Comparison of ENCODE assay signal across 8 mouse cellular contexts in the genomic region with DNA sequence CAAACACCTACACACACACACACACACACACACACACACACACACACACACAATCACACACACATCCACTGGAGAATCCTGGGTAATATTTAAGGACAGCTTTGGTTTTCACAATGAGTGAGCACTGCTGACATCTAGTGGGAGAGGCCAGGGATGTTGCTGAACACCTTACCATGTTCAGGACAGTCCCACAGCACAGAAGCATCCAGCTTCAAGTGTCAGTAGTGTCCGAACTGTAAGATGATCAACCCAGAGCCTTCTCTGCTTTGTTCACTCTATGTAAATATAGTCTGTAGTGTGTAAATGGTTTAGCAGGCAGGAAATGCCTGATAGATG.
DNase-seq lines count a peak whose midpoint lies in the region; ATAC-seq and TF ChIP-seq lines count a peak whose summit lies in the region.

No protein-coding gene starts in this region.

- TF ChIP-seq CTCF in kidney, adult 2 months (conservative IDR thresholded peaks at IDR 0.05; ENCODE audit: insufficient read depth, insufficient read length, low read depth, low read length), result peak; percentile 64

- 26% methylated on average over 1 of the region's 1 CpGs for WGBS in kidney, adult 2 months
- WGBS in forebrain, embryonic 14.5 days, result 63% methylated on average over 1 of the region's 1 CpGs
- WGBS in kidney, embryonic 16.5 days, result 29% methylated on average over 1 of the region's 1 CpGs

- no peaks in the 10 kb centered on the region for H3K4me1 ChIP-seq in kidney, adult 2 months (ENCODE audit: control insufficient read depth, insufficient read depth, low read length)
- no peaks in the 10 kb centered on the region for H3K4me1 ChIP-seq in forebrain, embryonic 14.5 days (ENCODE audit: control insufficient read depth, insufficient read depth, low read length)
- H3K4me1 ChIP-seq in kidney, embryonic 16.5 days (ENCODE audit: insufficient read depth, low read length), result no peaks in the 10 kb centered on the region

- H3K4me2 ChIP-seq in forebrain, embryonic 14.5 days (ENCODE audit: low read length), result no peak overlapping the region
- H3K4me2 ChIP-seq in kidney, embryonic 16.5 days (replicated peaks; ENCODE audit: low read depth, low read length), result no peak overlapping the region

- H3K27ac ChIP-seq in kidney, adult 2 months (ENCODE audit: insufficient read depth, low read depth, low read length), result no peak overlapping the region
- no peak overlapping the region for H3K27ac ChIP-seq in forebrain, embryonic 14.5 days (ENCODE audit: low read depth, low read length)
- no peak overlapping the region for H3K27ac ChIP-seq in kidney, embryonic 16.5 days (ENCODE audit: low read length)

- no peak overlapping the region for H3K4me3 ChIP-seq in kidney, adult 2 months (ENCODE audit: insufficient read depth, low read depth, low read length)
- H3K4me3 ChIP-seq in forebrain, embryonic 14.5 days (ENCODE audit: low read depth, low read length), result no peak overlapping the region
- no peak overlapping the region for H3K4me3 ChIP-seq in kidney, embryonic 16.5 days (ENCODE audit: low read length)

- peak; percentile 21 for DNase-seq in kidney, adult 2 months
- no peak for DNase-seq in kidney, adult 11 months
- DNase-seq in ES-CJ7 (ENCODE audit: low read depth, low spot score), result peak; percentile 52
- DNase-seq in forebrain, embryonic 14.5 days (ENCODE audit: low spot score), result peak; percentile 73
- DNase-seq in right cerebral cortex, postnatal 10 days (ENCODE audit: low spot score in 2 of 2), result peak; percentile 39 to 45
- DNase-seq in urinary bladder, adult 2 months (ENCODE audit: low spot score), result no peak
- no peak for DNase-seq in cerebellum, adult 8-10 months

- no peak overlapping the region for H3K9ac ChIP-seq in forebrain, embryonic 14.5 days (ENCODE audit: low read length)
- H3K9ac ChIP-seq in kidney, embryonic 16.5 days (replicated peaks; ENCODE audit: low read length), result no peak overlapping the region

- H3K9me3 ChIP-seq in forebrain, embryonic 14.5 days (replicated peaks; ENCODE audit: control insufficient read depth, low read length), result no peaks in the 10 kb centered on the region
- no peaks in the 10 kb centered on the region for H3K9me3 ChIP-seq in kidney, embryonic 16.5 days (ENCODE audit: low read length)

- no peak for TF ChIP-seq POLR2A in kidney, adult 2 months (IDR thresholded peaks at IDR 0.05; ENCODE audit: low read depth, low read length)

- H3K36me3 ChIP-seq in kidney, adult 2 months (ENCODE audit: control insufficient read depth, insufficient read depth, low read length), result no peaks in the 10 kb centered on the region
- H3K36me3 ChIP-seq in forebrain, embryonic 14.5 days (ENCODE audit: control insufficient read depth, insufficient read depth, low read length), result no peaks in the 10 kb centered on the region
- H3K36me3 ChIP-seq in kidney, embryonic 16.5 days (ENCODE audit: insufficient read depth, low read length), result no peaks in the 10 kb centered on the region

- ATAC-seq in forebrain, embryonic 14.5 days, result peak; percentile 85
- ATAC-seq in kidney, embryonic 16.5 days (ENCODE audit: low FRiP score, low TSS enrichment), result 0 out of 2 replicates have a peak, but pooled peaks have one; percentile 71

- H3K27me3 ChIP-seq in kidney, adult 2 months (replicated peaks; ENCODE audit: control insufficient read depth, insufficient read depth, low read length), result no peaks in the 10 kb centered on the region
- no peaks in the 10 kb centered on the region for H3K27me3 ChIP-seq in forebrain, embryonic 14.5 days (replicated peaks; ENCODE audit: control insufficient read depth, insufficient read depth, low read length)
- no peaks in the 10 kb centered on the region for H3K27me3 ChIP-seq in kidney, embryonic 16.5 days (ENCODE audit: insufficient read depth, low read length)

Comparison
In these comparisons a context has a peak if more than half of its experiments do, and no peak if none do; other contexts are left out.
1. DNase-seq: peak in kidney, adult 2 months (single experiment), ES-CJ7 (single experiment), forebrain, embryonic 14.5 days (single experiment) and right cerebral cortex, postnatal 10 days (2 of 2); none in kidney, adult 11 months (single experiment), urinary bladder, adult 2 months (single experiment) and cerebellum, adult 8-10 months (single experiment).